ENCODE assay signal across 16 mouse cellular contexts in genomic region chr9:47839692-47840025, GRCm38 (mm10).
DNase-seq lines count a peak whose midpoint lies in the region; ATAC-seq and TF ChIP-seq lines count a peak whose summit lies in the region.
"Had no signal": no experiment of that assay in that cellular context is flagged by ENCODE, and none has a peak within 500 bp of the region (broad histone marks: within the 10 kb centered on the region; RNA-seq: fewer than 3 reads in every experiment).

No protein-coding gene starts in this region.

- H3K9me3 ChIP-seq in neural tube, embryonic 13.5 days: no peaks in the 10 kb centered on the region
- H3K9me3 ChIP-seq in hindbrain, embryonic 13.5 days: no peaks in the 10 kb centered on the region
- H3K9me3 ChIP-seq: heart, embryonic 13.5 days; intestine, embryonic 15.5 days; liver, embryonic 12.5 days; midbrain, embryonic 12.5 days had no signal

- WGBS in neural tube, embryonic 13.5 days: 70% methylated on average over 10 of the region's 10 CpGs
- WGBS in hindbrain, embryonic 13.5 days: 70% methylated on average over 10 of the region's 10 CpGs
- WGBS in heart, adult 2 months: 73% methylated on average over 10 of the region's 10 CpGs

- 0 out of 2 replicates have a peak, but pooled peaks have one; percentile 44 for ATAC-seq in neural tube, embryonic 13.5 days (ENCODE audit: low read depth)
- ATAC-seq in hindbrain, embryonic 13.5 days (ENCODE audit: low FRiP score): no peak
- ATAC-seq: intestine, embryonic 15.5 days; liver, embryonic 12.5 days had no signal

- no peak for TF ChIP-seq CTCF in heart, adult 2 months (IDR thresholded peaks at IDR 0.05)

- H3K4me3 ChIP-seq in neural tube, embryonic 13.5 days: no peak overlapping the region
- no peak overlapping the region for H3K4me3 ChIP-seq in hindbrain, embryonic 13.5 days
- H3K4me3 ChIP-seq in heart, adult 2 months: no peak overlapping the region
- H3K4me3 ChIP-seq: heart, embryonic 13.5 days; intestine, embryonic 15.5 days; liver, embryonic 12.5 days; midbrain, embryonic 12.5 days; myocyte had no signal

- H3K27me3 ChIP-seq in neural tube, embryonic 13.5 days: no peaks in the 10 kb centered on the region
- no peaks in the 10 kb centered on the region for H3K27me3 ChIP-seq in hindbrain, embryonic 13.5 days
- no peaks in the 10 kb centered on the region; the same call in 1 of the 2 replicates for H3K27me3 ChIP-seq in heart, adult 2 months (ENCODE audit: control insufficient read depth, insufficient read depth, low read length)
- H3K27me3 ChIP-seq: heart, embryonic 13.5 days; intestine, embryonic 15.5 days; liver, embryonic 12.5 days had no signal

- no peak overlapping the region for H3K9ac ChIP-seq in neural tube, embryonic 13.5 days
- H3K9ac ChIP-seq in hindbrain, embryonic 13.5 days: no peak overlapping the region
- H3K9ac ChIP-seq in heart, adult 2 months (ENCODE audit: low read depth, low read length): no peak overlapping the region
- H3K9ac ChIP-seq: heart, embryonic 13.5 days; intestine, embryonic 15.5 days; liver, embryonic 12.5 days; midbrain, embryonic 12.5 days had no signal

- peak; percentile 6 for DNase-seq in kidney, postnatal 14 days
- no peak for DNase-seq in kidney, postnatal 25 days
- DNase-seq in neural tube, embryonic 10.5 days (ENCODE audit: extremely low spot score, low spot score): no peak
- DNase-seq in heart, adult 2 months: no peak
- DNase-seq in spleen, postnatal 10 days (ENCODE audit: low spot score in 2 of 2): no peak
- DNase-seq: cerebellum, adult 8-10 months; gastrocnemius, postnatal 36 days; heart, postnatal 36 days; thymus, adult 2 months had no signal

- TF ChIP-seq POLR2A in heart, adult 2 months (IDR thresholded peaks at IDR 0.05; ENCODE audit: insufficient read depth, low read depth, low read length): no peak

- no peaks in the 10 kb centered on the region for H3K79me2 ChIP-seq in heart, adult 2 months (replicated peaks; ENCODE audit: control insufficient read depth, insufficient read depth, low read length)

- no peak overlapping the region for H3K4me2 ChIP-seq in neural tube, embryonic 13.5 days
- no peak overlapping the region for H3K4me2 ChIP-seq in hindbrain, embryonic 13.5 days
- H3K4me2 ChIP-seq: heart, embryonic 13.5 days; intestine, embryonic 15.5 days; liver, embryonic 12.5 days; midbrain, embryonic 12.5 days had no signal

- 0 out of 2 replicates have a peak, but pooled peaks cover 6% of the 10 kb centered on the region for H3K36me3 ChIP-seq in neural tube, embryonic 13.5 days
- 0 out of 2 replicates have a peak, but pooled peaks cover 3% of the 10 kb centered on the region for H3K36me3 ChIP-seq in hindbrain, embryonic 13.5 days
- no peaks in the 10 kb centered on the region for H3K36me3 ChIP-seq in heart, adult 2 months (ENCODE audit: control insufficient read depth, insufficient read depth, low read length)
- H3K36me3 ChIP-seq: heart, embryonic 13.5 days; intestine, embryonic 15.5 days; liver, embryonic 12.5 days; midbrain, embryonic 12.5 days had no signal

- H3K27ac ChIP-seq in neural tube, embryonic 13.5 days (replicated peaks): peak overlapping the region; percentile 70
- peak overlapping the region; percentile 68 for H3K27ac ChIP-seq in hindbrain, embryonic 13.5 days
- no peak overlapping the region for H3K27ac ChIP-seq in heart, adult 2 months
- H3K27ac ChIP-seq: heart, embryonic 13.5 days; intestine, embryonic 15.5 days; liver, embryonic 12.5 days; midbrain, embryonic 12.5 days had no signal

- peaks cover 39% of the 10 kb centered on the region for H3K4me1 ChIP-seq in neural tube, embryonic 13.5 days (replicated peaks)
- peaks cover 44% of the 10 kb centered on the region for H3K4me1 ChIP-seq in hindbrain, embryonic 13.5 days (replicated peaks)
- no peaks in the 10 kb centered on the region for H3K4me1 ChIP-seq in heart, adult 2 months (ENCODE audit: control insufficient read depth, insufficient read depth, low read length)
- H3K4me1 ChIP-seq: heart, embryonic 13.5 days; liver, embryonic 12.5 days had no signal

- intact Hi-C loops in heart, adult 2 months (cut with DNase I): no loop called here

- no peak for TF ChIP-seq EP300 in heart, adult 2 months (IDR thresholded peaks at IDR 0.05; ENCODE audit: insufficient read depth, low read depth, low read length)
